Mouse (Mus musculus): ENCODE results near the gene Vwa8.
A peak's percentile ranks its signal among the peaks of the same experiment; 100 is the strongest.

The Vwa8 gene

DNA sequence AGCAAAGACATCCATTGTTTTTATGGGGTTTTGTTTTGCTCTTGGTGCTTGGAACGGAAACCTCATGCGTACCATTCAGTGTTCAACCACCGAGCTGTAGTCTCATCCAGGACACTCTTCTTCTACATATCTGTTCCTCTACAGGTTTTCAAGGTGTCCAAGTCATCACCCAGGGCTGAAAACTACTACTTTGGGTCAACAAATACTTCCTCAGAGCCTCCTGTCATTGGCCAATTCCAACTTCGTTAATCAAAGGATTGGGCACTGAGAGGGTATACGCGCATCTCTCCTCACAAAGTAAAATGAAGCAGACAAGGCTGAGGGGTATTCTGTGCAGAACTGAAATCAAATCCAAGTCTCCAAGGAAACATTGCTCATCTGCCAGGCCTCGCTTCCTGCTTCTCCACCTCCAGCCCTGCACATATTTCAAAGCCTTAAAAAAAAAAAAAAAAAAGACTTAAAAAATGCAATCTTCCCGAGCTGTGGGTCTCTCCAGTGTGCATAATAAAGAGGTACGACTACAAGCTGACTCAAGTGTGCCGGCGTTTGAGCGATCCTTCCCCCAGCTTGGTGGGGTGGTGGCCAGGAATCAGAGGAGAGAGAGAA lies 374.7 kb downstream of the Vwa8 start:
- no peak for DNase-seq (ENCODE audit: low read depth, low spot score)

- no peak for DNase-seq (ENCODE audit: low read depth, low spot score)
Measured at GRCm38 (mm10) chr14:79225458-79225857, 376.6 kb downstream of the Vwa8 start.

GRCm38 (mm10) chr14:79226056-79226455 lies 377.2 kb downstream of the Vwa8 start:
- no peak for DNase-seq (ENCODE audit: low read depth, low spot score)

DNA sequence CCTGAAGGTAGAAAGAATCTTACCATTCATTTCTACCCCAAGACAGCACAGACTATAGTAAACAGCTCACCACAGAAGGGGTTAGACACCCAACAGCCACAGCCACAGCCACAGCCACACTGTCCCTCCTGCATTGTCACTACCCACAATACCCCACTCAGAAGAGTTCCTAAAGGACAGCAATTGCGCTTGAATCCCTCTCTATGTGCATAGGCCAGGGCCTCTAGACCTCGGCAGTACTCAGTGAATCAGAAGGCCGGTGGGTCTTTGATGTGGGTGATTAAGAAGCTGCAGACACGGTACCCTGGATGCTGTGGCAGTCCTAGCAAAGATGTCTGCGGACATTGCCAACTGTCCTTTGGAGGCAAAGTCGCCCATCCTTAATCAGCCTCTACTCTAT lies 377.9 kb downstream of the Vwa8 start:
- no peak for DNase-seq (ENCODE audit: low read depth, low spot score)

DNA sequence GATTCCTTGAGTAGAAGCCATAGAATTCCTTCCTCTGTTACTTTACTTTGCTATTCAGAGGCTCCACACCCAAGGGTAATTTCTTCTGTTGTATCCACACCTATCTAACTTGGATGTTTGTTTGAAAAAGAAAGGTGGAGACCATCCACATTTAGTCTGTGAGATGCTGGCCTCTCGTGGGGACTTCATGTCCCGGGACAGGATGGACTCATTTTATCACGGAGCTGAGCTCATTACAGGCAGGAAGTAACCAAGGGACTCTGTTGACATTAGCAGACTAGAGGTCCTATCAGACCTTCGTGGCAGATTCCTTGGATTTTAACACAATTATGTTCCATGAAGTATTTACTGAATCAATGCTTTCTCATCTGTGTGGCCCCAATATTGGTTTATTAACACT lies 379.1 kb downstream of the Vwa8 start:
- no peak for DNase-seq (ENCODE audit: low read depth, low spot score)

- DNase-seq (ENCODE audit: low read depth, low spot score): no peak
Measured at GRCm38 (mm10) chr14:79231677-79232076, 382.8 kb downstream of the Vwa8 start.

GRCm38 (mm10) chr14:79233697-79234096 lies 384.8 kb downstream of the Vwa8 start:
- no peak for DNase-seq (ENCODE audit: low read depth, low spot score)

GRCm38 (mm10) chr14:79234513-79234912 lies 385.7 kb downstream of the Vwa8 start:
- DNase-seq (ENCODE audit: low read depth, low spot score): peak; percentile 23

GRCm38 (mm10) chr14:79235157-79235556 lies 386.3 kb downstream of the Vwa8 start:
- DNase-seq (ENCODE audit: low read depth, low spot score): no peak

GRCm38 (mm10) chr14:79236261-79236660 lies 387.4 kb downstream of the Vwa8 start:
- DNase-seq (ENCODE audit: low read depth, low spot score): peak; percentile 75

DNA sequence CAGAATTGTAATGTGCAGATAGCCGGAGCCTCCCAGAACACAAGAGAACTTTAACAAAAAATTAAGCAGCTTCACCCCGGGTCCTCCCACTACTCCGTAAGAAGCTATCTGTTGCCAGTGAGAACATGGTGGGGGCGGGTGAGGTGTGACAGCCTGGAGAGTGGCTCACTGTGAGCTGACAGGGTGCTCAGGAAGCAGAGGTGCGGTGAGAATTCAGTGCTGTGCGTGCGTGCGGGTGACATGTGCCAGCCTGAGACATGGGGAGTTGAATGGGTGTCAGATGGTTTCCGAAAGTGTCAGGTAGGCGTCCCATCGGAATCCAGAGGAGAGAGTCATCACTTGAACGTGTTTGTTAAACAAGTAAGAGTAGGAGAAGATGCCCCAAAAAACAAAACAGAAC lies 390.6 kb downstream of the Vwa8 start:
- peak; percentile 59 for DNase-seq (ENCODE audit: low read depth, low spot score)

- DNase-seq (ENCODE audit: low read depth, low spot score): no peak
Measured at GRCm38 (mm10) chr14:79241057-79241570, 392.3 kb downstream of the Vwa8 start.

GRCm38 (mm10) chr14:79241656-79242385 lies 393.0 kb downstream of the Vwa8 start:
- no peak for DNase-seq (ENCODE audit: low read depth, low spot score)

GRCm38 (mm10) chr14:79242386-79242720 lies 393.5 kb downstream of the Vwa8 start:
- DNase-seq (ENCODE audit: low read depth, low spot score): no peak

DNA sequence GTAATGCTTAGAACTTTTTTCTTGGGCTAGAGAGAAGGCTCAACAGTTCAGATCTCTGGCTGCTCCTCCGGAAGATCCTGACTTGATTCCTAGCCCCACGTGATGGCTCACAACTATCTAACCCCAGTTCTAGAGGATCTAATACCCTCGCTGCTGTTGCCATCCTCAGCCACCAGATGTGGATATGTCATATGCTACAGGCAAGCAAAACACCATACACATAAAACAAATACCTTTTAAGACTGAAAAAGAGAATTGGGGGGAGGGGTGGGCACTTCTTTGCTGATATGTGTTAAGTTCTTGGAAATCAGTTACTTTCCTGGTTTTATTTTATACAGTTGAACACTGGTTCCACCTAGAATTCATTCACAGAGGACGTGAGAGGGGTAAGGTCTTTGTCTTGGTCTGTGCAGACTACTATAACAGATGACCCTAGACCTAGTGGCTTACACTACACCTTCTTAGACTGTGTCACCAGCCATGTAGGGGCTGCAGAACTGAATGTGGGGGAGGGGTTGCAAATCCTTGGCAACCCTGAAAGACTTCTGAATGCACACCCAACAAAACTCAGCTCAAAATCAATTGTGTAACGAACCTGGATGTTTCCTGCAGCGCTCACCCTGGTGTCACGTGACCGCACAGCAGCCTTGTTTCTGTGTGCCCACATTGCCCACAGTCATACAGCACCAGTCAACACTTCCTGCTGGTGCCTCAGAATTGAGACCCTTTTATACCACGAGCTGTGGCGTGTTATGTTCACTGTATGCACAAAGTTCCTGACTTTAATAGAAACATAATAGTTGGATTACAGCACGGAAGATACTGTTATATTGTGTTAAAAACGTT lies 394.4 kb downstream of the Vwa8 start:
- peak; percentile 82 for DNase-seq (ENCODE audit: low read depth, low spot score)

- no peak for DNase-seq (ENCODE audit: low read depth, low spot score)
Measured at GRCm38 (mm10) chr14:79244571-79244970, 395.7 kb downstream of the Vwa8 start.

DNA sequence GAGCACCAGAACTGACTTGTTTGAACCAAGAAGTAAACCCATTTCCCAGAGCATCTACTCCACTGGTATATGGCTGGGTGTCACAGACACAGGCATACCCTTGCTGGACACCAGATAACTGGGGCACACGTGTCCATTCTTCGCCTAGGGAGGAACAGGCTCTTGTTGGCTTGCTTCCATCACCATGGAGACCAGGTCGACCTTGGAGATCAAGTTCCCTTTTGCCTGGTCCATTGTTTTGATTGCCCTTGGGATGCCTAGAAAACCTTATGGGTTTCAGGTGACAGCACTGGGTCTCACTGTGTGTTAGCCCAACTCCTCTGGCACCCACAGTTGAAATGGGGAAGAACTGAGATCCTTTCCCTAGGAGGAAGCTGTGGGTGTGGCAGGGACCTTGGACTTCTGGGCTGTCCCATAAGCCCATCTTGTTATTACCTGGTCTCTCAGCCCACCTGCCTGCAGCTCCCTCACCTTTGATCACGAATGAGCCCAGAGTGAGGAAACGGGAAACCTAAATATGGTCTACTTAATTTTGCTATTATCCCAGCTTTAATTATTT lies 403.0 kb downstream of the Vwa8 start:
- DNase-seq (ENCODE audit: low read depth, low spot score): no peak

All from CD4-positive helper T cell, adult 2 months (primary cell).